Mouse (Mus musculus) olfactory bulb, adult 2 months (tissue): ENCODE data around the gene Fth1.

Experiments used
- CTCF ChIP-seq: fragments of 200-500 bp; IDR thresholded peaks from 2 replicates; pipeline ENCODE4 v1.5.1; 2012; ENCODE audit warnings: low read depth, mild to moderate bottlenecking, low read length, moderate library complexity; ENCODE audit not compliant: insufficient read depth
- POLR2A ChIP-seq: fragments of 200-500 bp; IDR thresholded peaks from 2 replicates; pipeline ENCODE4 v1.6.1; 2012; ENCODE audit warnings: mild to moderate bottlenecking, low read depth, low read length, moderate library complexity; ENCODE audit not compliant: insufficient read depth

GRCm38 (mm10) chr19:9955438-9955837, 25.0 kb upstream of the Fth1 start:
- no peak for TF ChIP-seq CTCF
- TF ChIP-seq POLR2A, result no peak
